Mouse (Mus musculus) adrenal gland, postnatal 25 days (tissue): ENCODE data around the gene Mrtfb. TPM values are rescaled to one million over a fixed set of nuclear protein-coding genes. Genes with fewer than 3 reads are reported as not detected.
"Not testable (repeated sequence)": the region's sequence is repeated elsewhere in the genome, so short reads cannot be mapped to it uniquely, and the experiment has no call there.

Experiments
- DNase-seq: peaks from one replicate; pipeline ENCODE4 v3.0.0; 2021; ENCODE audit warnings: mixed read lengths
- total RNA-seq: library from RNA; stranded (reverse); gene quantifications from 2 replicates; pipeline ENCODE4 v1.2.3, GENCODE M21; 2021

Gene Mrtfb
- total RNA-seq, 1 experiment from 2014 or later, result 49.1 TPM

DNA sequence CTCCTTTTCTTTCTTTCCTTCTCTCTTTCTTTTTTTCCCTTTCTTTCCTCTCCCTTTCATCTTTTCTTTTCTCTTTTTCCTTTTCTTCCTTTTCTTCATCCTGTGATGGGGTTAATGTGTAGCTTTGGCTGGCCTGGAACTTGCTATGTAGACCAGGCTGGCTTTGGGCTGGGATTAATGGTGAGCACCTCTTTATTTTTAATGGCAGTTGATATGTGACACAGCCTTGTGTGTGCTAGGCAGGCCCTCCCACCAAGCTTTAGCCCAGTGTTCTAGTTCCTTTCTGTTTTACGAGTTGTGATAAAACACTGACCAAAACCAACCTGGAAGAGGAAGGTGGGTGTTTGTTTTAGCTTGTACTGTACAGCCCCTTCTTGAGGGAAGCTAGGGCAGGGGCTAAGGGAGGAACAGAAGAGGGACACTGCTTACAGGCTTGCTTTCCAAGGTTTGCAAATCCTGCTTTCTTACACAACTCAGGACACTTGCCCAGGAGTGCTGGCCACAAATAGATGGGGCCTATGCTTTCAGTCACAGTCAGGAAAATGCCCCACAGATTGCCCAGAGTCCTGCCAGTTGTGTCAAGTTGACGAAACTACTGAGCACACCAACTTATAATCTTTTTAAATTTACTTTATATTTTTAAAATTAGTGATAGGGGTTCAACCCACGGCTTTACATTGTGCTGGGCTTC lies 20.6 kb downstream of the Mrtfb start:
- DNase-seq, result no peak

DNA sequence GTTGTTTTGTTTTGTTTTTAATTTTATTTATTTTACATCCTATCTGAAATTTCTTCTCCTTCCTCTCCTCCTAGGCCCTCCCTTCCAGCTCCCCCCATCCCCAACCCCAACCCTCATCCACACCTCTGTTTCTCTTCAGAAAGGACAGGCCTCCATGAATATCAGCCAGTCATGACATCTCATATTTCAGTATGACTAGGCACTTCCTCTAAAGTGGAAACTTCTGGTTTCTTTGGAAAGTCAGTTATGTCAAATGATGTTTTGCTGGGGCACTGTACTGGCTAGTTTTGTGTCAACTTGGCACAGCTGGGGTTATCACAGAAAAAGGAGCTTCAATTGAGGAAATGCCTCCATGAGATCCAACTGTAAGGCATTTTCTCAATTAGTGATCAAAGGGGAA lies 30.1 kb downstream of the Mrtfb start:
- not testable (repeated sequence) for DNase-seq

DNA sequence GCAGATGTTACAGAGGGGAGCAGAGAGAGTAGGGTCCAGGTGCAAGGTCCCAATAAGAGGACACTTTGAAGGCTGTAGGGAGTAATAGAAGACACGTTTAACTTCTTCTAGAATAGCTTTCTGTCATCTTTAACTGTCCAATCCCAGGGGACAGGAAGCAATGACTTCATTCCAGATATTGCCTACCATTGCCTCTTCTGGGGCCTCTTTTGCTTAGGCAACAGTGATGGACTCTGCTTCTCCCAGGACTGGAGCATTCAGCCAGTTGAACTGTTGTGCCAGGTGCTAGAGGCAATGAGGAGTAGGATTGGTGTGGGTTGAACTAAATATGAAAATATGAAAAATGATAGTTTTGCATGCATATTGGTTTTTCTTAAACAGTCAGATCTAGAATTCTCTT lies 41.6 kb downstream of the Mrtfb start:
- no peak for DNase-seq

DNA sequence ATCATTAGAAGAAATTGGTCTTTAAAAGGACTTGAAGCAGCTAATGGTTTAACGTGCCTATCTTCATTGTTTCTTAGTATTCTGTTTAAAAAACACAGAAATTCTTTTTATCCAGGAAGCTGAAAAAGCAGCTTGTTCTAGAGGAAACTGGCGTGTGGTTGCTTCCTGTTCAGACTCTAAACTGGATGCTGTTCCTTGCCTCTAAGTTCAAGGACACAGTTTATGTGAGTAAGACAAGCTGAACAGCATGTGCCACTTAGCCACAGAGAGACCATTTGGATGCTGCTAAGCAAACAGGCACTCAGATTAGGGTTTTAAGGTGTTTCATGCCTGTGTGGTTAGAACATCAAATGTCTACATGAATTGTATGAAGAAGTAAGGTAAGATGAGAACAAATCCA lies 42.7 kb downstream of the Mrtfb start:
- no peak for DNase-seq

DNA sequence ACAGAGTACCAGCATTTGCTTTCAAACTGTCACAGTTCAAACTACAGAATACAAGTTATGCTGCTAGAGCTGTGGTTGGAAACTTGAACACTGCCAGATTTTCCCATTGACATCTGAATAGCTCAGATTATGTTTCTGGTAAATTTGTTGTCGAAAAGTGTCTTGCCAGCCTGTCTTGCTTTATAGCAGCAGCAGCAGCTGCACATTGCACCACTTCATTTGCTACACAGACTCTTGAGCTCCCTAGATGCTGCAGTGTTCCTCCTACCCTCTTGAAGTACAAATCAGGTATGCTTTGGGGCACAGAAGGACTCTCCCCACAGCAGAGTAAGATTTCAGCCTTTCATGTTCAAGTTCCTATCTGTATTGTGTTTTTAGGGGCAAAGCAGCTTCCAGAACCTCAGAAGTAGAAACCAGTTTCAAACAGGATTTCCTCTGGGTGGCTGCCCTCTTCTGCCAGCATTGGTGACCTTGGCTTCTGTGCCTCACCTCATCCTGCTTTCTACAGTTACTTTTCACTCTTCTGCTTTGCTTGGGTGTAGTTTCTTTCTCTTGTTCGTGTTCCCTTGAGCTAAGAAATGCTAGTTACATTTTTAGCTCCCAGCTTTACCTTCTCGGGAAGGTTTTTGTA lies 49.9 kb downstream of the Mrtfb start:
- DNase-seq, result no peak

DNA sequence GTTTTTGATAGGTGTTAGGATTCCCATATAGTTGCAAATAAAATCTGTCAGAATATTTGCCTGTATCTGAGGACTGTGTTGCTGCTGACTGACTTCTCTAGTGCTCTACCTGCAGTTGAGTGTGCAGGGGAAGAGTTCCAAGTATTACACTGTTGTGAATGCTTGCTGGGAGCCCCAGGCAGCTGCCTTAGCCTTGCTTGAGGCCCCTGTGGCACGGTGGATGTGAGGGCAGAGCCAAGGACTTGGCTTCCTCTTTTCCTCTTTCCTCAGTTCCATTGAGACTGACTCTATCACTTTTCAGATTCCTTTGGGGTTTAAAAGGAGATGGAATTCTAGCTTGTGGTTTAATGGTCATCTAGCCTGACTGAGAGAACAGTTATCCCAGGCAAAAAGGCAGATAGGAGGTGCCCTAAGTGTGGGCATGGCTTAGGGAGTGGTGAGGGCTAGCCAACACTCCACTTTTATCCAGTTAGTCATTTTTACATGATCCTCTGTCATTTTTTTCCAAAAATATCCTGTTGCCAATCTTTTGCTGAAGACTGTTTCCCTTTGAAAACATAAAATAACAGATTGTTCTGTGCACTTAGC lies 53.9 kb downstream of the Mrtfb start:
- DNase-seq, result no peak

DNA sequence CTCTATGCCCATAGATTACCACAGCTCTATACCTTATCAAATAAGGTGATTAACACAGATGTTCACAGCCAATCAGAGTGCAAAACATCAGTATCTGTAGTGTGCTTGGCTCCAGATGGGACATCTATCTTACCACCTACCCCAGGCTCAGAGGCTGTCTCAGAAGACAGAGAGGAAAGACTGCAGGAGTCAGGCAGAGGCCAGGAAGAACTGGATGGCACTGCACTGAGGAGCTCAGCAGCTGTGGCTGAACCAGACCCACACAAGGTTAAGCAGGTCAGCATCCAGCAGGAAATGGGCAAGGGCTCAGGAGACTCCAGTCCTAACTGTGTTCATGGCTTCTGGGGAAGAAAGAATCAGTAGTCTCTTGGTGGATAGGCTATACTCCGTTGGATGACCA lies 55.1 kb downstream of the Mrtfb start:
- DNase-seq, result no peak

DNA sequence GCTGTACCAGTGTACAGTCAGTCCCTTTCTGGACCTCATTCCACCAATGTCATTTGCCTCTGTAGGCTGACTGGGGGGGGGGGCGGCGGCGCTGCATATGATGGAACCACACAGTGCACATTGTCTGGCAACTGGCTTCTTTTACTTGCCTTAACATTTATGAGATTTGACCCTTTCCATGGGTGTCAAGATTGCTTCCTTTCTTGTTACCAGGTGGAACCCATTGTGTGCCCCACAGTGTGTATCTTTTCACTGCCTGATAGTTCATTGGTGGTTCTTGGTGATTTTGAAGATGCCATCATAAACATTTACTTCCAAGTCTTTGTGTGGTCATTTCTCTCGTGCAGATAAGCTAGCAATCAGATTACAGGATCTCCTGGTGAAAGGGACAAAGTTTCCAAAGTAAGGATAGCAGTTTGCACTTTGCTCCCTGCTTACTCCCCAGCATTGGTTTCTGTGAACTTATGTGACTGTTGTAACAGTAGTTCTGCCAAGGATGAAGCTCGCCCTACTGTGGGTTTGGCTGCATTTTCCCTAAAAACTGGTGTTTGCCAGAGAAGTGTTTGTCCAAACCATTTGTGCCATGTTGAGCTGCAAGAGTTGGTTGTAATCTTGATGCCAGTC lies 56.9 kb downstream of the Mrtfb start:
- no peak for DNase-seq

DNA sequence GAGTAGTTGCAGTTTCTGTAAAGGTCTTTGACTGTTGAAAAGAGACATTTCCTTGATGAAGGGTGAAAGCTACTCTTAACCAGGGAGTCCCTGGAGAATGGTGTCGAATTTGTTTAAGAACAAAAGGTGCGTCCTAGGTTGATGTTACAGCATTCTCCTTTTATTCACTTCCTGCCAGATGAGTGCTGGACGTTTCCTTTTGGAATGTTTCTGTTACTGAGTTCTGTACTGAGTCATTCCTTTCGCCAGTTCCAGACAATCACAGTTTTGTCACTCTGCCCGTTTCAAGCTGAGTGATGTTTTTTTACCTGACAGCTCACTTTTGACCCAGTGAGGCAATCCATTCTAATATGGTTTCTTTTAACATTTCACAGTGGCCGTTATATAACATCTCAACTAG lies 67.5 kb downstream of the Mrtfb start:
- DNase-seq, result no peak

DNA sequence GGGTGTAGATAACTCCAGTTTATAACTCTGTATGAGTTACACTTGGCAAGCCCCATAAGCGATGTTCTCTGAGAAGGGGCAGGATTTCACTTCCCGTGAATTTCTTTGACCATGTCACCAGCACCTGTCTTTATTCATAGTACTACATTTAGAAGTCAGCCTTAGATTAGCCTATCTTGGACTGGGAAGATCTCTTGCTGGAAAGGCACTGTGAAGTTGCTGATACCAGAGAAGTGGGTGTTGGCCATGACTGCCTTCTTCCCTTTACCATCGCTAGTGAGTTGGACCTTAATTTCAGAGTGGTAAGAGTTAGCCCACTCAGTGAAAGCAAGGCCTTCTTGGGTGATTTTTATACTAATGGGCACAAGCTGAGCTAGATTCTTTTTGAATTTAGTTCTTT lies 70.3 kb downstream of the Mrtfb start:
- DNase-seq, result no peak

DNA sequence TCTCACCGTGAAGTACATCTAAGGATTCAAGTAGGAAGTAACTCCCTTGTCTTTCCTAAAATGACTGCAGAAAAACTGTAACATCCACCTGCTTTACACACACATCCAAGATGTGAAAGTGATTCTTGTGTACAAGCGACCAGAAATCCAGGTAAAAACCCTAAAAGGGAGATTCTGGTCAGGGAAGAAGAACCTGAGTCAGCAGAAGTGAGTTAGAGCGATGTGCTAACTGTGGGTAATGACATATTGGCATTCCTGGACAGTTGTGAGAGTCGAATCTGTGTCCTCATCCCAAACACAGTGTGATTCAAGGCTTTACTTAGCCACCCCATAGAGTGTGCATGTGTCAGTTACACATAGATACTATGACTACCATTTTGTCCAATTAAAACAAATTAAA lies 72.4 kb downstream of the Mrtfb start:
- no peak for DNase-seq

DNA sequence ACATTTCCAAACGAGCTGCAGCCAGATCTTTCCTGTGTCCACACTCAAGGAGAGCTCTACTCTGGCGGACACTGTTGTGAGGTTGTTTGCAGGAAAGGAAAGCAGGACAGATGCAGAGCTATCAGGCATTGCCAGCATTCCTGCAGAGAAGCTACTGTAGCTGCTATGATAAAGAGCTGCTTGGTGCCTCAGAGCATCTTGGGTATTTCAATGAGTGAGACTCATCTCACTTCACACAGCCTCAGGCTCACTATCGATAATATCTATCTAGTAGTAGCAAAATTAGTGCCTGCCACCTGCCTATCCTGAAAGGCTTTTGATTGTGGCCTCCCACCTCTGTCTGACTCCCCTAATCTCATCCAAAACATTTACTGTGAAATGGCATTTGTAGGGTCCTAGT lies 73.4 kb downstream of the Mrtfb start:
- DNase-seq, result no peak

DNA sequence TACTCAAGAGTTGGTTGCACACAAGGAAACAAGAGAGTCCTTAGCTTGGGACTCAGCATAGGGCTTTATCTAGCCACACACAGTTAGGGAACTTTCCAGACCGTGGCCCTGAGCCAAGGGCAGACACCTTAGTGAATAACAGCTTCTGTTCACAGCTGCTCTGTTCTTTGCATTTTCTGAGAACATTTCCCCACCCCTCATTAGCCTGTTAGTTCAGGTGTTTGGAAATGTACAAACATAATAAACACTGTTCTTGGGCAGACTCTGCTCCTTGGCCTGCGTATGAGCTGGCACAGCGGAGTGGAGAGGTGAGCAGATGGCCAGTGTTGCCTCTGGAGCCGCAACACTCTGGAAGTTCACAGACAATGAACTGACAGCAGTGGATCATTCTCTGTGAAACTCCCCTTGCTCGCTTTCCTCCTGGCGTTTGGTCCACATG lies 74.0 kb downstream of the Mrtfb start:
- DNase-seq, result no peak

DNA sequence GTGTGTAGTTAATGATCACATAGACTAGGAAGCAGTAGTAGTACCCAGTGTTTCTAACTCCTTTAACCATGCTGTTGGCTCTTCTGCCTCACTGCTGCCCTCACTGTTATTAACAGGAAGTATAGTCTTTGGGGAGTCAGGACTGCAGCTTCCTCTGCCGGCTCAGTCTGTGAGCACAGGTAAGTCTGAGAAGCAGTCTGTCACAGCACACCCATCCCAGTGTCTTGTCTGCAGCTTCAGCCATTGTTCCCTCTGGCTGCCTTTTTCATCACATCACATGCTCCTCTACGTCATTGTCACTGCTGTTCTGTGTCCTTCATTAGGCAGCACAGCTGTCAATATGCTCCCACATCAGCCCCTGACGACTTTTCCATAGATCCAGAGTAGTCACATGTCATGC lies 75.6 kb downstream of the Mrtfb start:
- DNase-seq, result no peak

DNA sequence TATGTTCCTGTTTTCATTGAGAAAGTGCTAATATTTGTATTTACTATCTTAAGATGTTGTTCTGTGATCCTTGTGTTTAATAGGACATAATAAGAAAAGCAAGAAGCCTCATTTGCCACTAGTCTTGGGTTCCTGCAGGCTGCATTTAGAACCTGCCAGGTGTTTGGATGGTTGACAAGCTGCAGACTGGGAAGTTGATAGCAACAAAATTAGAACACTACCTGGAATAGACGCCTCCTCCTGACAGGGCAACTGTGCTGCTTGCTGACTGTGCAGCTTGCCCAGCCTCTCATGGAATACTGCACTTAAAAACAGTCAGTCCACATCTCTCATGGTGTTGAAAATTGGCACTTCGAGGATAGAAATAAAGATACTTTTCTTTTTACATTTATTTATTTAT lies 76.3 kb downstream of the Mrtfb start:
- DNase-seq, result no peak

DNA sequence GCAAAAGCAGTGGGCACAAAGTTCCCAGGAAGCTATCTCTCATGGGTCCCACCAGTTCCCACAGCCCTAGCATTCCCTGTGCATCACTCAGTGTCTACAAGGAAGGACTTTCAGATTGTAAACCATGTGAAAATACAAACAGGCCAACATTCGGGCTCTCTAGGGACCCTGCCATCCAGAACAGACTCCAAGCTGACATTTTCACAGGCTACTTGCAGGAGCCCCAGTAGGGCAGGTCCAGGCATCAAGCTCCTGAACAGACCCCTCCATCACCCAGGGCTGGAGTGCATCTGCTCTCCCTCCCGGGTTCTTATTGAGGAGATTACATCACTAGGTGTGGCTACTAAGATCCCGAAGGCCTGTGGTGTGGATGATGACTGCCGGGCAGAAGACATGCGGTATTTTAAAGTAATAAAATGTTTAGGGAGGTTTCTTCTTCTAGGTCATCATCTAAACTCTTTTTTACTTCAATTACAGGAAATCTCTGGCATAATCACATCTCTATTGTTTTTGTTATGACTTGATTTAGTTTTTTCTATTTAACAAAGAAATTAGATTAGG lies 77.6 kb downstream of the Mrtfb start:
- DNase-seq, result no peak

DNA sequence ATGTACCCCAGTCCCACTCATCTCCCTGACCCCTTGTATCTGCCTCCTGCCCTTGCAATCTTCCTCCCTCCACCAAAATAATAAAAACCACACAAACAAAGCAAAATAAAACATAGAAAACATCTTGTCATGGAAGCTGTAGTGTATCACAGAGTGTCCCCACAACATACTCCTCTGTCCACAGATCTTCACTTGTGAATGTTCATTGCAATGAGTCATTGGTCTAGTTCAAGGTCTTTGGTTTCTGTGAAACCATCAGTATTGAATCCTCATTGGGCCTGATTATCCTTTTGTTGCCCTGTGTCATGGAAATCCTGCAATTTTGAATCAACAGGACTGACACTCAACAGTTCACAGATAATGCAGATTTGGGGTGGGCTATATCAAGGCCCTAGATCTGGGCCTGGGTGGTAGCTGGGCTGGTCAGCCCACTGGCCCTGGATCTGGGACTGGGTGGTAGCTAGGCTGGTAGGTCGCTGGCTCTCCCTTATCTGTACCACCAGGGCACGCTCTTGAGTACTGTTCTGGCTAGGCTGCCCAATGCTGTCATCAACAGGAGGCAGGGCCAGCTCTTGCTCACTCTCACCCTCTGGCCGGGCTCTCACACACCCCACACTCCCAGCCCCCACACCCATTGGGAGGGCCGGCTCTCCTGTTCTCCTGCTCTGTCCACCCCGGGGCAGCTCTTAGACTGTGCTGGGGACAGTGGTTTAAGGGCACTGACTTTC lies 80.4 kb downstream of the Mrtfb start:
- DNase-seq, result peak; percentile 14

DNA sequence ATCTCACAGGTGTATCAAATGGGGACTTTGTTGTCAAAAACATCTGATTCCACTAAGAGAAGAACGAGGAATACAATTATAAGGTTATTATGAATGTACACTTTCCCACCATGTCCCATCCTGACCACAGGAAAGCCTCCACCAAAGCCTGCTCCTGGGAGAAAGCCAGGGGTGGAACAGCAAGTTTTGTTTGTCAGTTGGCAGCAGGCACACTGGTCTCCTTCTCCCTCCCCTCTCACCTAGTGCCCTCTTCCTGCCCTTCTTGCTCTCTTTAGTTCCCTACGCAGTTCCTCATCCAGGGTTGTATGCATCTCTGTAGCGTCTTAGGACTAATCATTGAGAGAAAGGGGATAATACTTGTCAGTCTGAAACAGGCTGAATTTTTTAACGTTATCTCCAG lies 81.8 kb downstream of the Mrtfb start:
- DNase-seq, result no peak

DNA sequence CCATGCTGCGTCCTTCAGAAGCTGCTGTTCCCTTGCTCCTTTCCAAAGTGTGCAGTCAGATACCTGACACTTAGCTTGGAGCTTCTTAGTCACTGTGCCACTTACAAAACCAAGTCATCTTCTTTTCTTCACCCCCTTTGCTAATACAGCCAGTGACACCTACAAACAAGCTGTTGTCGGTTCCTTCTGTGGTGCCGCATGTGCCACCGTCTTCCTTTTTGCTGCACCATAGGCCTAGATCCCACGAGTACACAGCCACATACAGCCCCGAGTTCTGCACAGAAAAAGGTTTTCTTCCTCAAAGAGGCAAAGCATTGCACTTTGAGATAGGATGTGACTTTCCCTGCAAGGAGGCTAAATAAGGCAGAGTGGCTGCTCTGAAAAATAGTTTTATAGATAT lies 83.2 kb downstream of the Mrtfb start:
- no peak for DNase-seq

DNA sequence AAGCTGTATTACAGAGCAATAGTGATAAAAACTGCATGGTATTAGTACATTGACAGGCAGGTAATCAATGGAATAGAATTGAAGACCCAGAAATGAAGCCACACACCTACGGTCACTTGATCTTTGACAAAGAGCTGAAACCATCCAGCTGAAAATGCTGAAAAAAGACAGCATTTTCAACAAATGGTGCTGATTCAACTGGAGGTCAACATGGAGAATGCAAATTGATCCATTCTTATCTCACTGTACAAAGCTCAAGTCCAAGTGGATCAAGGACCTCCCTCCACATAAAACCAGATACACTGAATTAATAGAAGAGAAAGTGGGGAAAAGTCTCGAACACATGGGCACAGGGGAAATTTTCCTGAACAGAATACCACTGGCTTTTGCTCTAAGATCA lies 89.5 kb downstream of the Mrtfb start:
- not testable (repeated sequence) for DNase-seq

DNA sequence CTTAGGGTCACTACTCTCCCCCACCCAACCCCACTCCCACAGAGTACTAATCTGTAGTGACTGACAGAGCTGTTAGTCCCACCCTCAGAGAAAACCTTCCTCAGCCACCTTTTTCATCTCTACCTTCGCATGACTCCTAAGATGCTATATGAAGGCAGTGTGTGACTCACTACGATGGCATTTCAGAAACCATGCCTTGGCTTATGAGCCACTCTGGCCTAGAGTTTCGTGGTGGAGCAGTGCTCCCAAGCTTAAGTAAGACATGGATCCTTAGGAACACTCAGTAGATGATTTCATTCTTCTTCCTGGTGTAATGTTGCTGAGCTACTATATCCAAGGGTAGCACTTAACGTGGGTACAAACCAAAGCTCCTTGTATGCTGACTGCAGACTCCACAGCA lies 94.4 kb downstream of the Mrtfb start:
- DNase-seq, result no peak

DNA sequence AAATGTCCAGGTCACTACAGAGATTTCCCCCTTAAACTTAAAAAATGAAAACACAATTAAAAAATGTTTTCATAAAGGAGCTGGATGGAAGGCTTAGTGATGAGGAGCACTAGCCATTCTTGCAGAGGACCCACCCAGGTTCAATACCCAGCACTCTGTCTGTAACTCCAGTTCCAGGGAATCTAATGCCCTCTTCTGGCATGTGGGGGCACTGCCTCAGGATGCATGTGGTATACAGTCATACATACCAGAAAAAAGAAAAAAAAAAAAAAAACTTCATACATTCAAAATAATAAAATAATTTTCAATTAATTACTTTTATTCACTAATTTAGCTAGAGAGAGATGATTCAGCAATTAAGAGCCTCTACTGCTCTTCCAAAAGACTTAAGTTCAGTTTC lies 95.0 kb downstream of the Mrtfb start:
- peak; percentile 36 for DNase-seq

DNA sequence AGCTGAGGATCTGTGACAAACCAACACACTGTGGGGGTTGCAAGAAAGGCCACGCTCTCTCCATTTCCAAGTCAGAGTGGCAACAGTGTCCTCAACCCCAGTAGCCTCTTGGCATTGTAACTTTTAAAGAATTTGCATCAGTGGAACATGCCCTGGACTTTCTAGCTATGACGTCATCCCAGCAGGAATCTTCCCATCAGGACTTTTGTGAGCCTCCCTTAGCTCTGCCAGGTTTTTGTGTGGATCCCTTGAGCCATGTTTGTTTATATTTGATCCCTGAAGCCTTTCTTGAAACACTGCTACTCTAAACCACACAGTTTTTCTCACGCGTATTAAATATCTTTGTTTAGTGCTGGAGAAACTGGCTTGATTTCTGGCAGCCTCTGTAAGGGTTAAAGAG lies 97.6 kb downstream of the Mrtfb start:
- DNase-seq, result no peak
